In genomic region chr2:180967010-180967763, GRCm38 (mm10) we compare ENCODE assay signal across 8 mouse cellular contexts. TPM values are rescaled to one million over a fixed set of nuclear protein-coding genes. Genes with fewer than 3 reads are reported as not detected.
DNase-seq lines count a peak whose midpoint lies in the region; ATAC-seq lines count a peak whose summit lies in the region.

Gene Arfgap1, plus strand, starts transcription at chr2:180967225.

- peak; percentile 98 for DNase-seq in adipocyte (ENCODE audit: low spot score)
- peak; percentile 92 for DNase-seq in embryo, embryonic 10 days (ENCODE audit: low spot score)
- DNase-seq in gastrocnemius, postnatal 10 days = peak; percentile 94
- peak; percentile 94 for DNase-seq in induced T-regulatory cell, adult 2 months (ENCODE audit: low read depth)
- peak; percentile 75 to 93 for DNase-seq in left cerebral cortex, adult 9 months (ENCODE audit: low spot score in 2 of 2)
- DNase-seq in right cerebral cortex, postnatal 14 days = peak; percentile 94
- peak; percentile 82 to 92 for DNase-seq in urinary bladder, postnatal 36 days (ENCODE audit: low spot score in 2 of 2)

- ATAC-seq in megakaryocyte progenitor cell, adult 5-6 weeks (replicated peaks; ENCODE audit: poor library complexity) = peak; percentile 85

RNA-seq across cellular contexts. Expression of gene Arfgap1, which starts in this region (rescaled TPM):
- 10 to 100 TPM; 37.9 to 54.0 TPM for total RNA-seq in gastrocnemius, postnatal 10 days (2021)
- 15.6 and 19.1 TPM in 2 replicates for total RNA-seq in megakaryocyte progenitor cell, adult 5-6 weeks (2015)
- total RNA-seq in megakaryocyte progenitor cell, adult 5-6 weeks (2017) = 30.0 and 32.2 TPM in 2 replicates

Comparison
In these comparisons a context has a peak if more than half of its experiments do, and no peak if none do; other contexts are left out.
1. Peak in every context shown above with its lines: DNase-seq and ATAC-seq.